Mouse (Mus musculus): ENCODE measurements around the gene Gdpd2. TPM values are rescaled to one million over a fixed set of nuclear protein-coding genes. Genes with fewer than 3 reads are reported as not detected.

The Gdpd2 gene
- not detected for total RNA-seq (2023)

GRCm38 (mm10) chrX:100729665-100730188 is at the start of gene Gdpd2:
Gdpd2 (plus strand) TSS chrX:100729873.

GRCm38 (mm10) chrX:100767181-100767884 is 37.7 kb downstream of the Gdpd2 start, which contains the start of gene Dlg3:
Dlg3 (plus strand) TSS chrX:100767722.

Other genes starting within 250 kb of the Gdpd2 start
- gene Igbp1, start 235.6 kb upstream of the Gdpd2 start, total RNA-seq (2023), result 62.8 TPM
- gene Dgat2l6, start 205.0 kb upstream of the Gdpd2 start, total RNA-seq (2023), result not detected
- not detected for gene Awat1, start 157.6 kb upstream of the Gdpd2 start, total RNA-seq (2023)
- not detected for gene P2ry4, start 135.0 kb upstream of the Gdpd2 start, total RNA-seq (2023)
- gene Arr3, start 124.4 kb upstream of the Gdpd2 start, total RNA-seq (2023), result not detected
- gene Kif4, start 104.1 kb upstream of the Gdpd2 start, total RNA-seq (2023), result 0.62 TPM
- gene Pdzd11, start 103.3 kb upstream of the Gdpd2 start, total RNA-seq (2023), result 13.9 TPM
- gene Dlg3, start 37.8 kb downstream of the Gdpd2 start, total RNA-seq (2023), result 7.1 TPM

Measured in CD4-positive naive resting alpha-beta T cell, adult 57 days (primary cell).